Comparison of ENCODE assay signal across 9 mouse cellular contexts in genomic region chr2:35677855-35678254, GRCm38 (mm10).
DNase-seq lines count a peak whose midpoint lies in the region; ATAC-seq lines count a peak whose summit lies in the region.
"Had no signal": no experiment of that assay in that cellular context is flagged by ENCODE, and none has a peak within 500 bp of the region (broad histone marks: within the 10 kb centered on the region; RNA-seq: fewer than 3 reads in every experiment).

No protein-coding gene starts in this region.

- ATAC-seq in heart, embryonic 12.5 days (ENCODE audit: insufficient number of reproducible peaks, low FRiP score), result no peak
- peak; percentile 63 for ATAC-seq in neural tube, embryonic 14.5 days (ENCODE audit: low read depth)

- peak overlapping the region; percentile 6; the same call in 1 of the 2 replicates for H3K4me2 ChIP-seq in heart, embryonic 12.5 days
- H3K4me2 ChIP-seq in neural tube, embryonic 14.5 days (ENCODE audit: low read depth, low read length), result no peak overlapping the region

- H3K27ac ChIP-seq in heart, embryonic 12.5 days (ENCODE audit: poor library complexity, severe bottlenecking), result peak overlapping the region; percentile 61
- H3K27ac ChIP-seq in forebrain, embryonic 10.5 days, result peak overlapping the region; percentile 75
- H3K27ac ChIP-seq in neural tube, embryonic 14.5 days (ENCODE audit: low read depth, low read length), result peak overlapping the region; percentile 65
- H3K27ac ChIP-seq: liver, embryonic 14.5 days had no signal

- H3K27me3 ChIP-seq in heart, embryonic 12.5 days (replicated peaks), result no peaks in the 10 kb centered on the region
- H3K27me3 ChIP-seq in forebrain, embryonic 10.5 days (ENCODE audit: poor library complexity, severe bottlenecking), result no peaks in the 10 kb centered on the region
- H3K27me3 ChIP-seq in neural tube, embryonic 14.5 days (ENCODE audit: control insufficient read depth, insufficient read depth, low read length), result no peaks in the 10 kb centered on the region

- no peak for DNase-seq in heart, adult 9 months (ENCODE audit: low spot score in 2 of 2)
- peak; percentile 55 for DNase-seq in cerebellum, adult 11 months
- peak; percentile 39 for DNase-seq in forebrain, embryonic 10.5 days (ENCODE audit: extremely low spot score, low spot score)
- peak; percentile 34 for DNase-seq in kidney, postnatal 14 days
- no peak for DNase-seq in ovary, postnatal 36 days (ENCODE audit: low spot score)
- DNase-seq in adipocyte (ENCODE audit: low spot score), result no peak

- no peak overlapping the region for H3K4me3 ChIP-seq in heart, embryonic 12.5 days
- no peak overlapping the region for H3K4me3 ChIP-seq in forebrain, embryonic 10.5 days
- H3K4me3 ChIP-seq in neural tube, embryonic 14.5 days (ENCODE audit: low read depth, low read length), result no peak overlapping the region

- H3K36me3 ChIP-seq in heart, embryonic 12.5 days, result peaks cover 4% of the 10 kb centered on the region; the same call in 1 of the 2 replicates
- peaks cover 8% of the 10 kb centered on the region; the same call in 1 of the 2 replicates for H3K36me3 ChIP-seq in forebrain, embryonic 10.5 days (replicated peaks)
- no peaks in the 10 kb centered on the region for H3K36me3 ChIP-seq in neural tube, embryonic 14.5 days (ENCODE audit: control insufficient read depth, insufficient read depth, low read length)

- H3K4me1 ChIP-seq in heart, embryonic 12.5 days (replicated peaks), result peaks cover 100% of the 10 kb centered on the region
- peaks cover 87% of the 10 kb centered on the region for H3K4me1 ChIP-seq in forebrain, embryonic 10.5 days
- peaks cover 76% of the 10 kb centered on the region for H3K4me1 ChIP-seq in neural tube, embryonic 14.5 days (ENCODE audit: control insufficient read depth, insufficient read depth, low read length)

- 25% methylated on average over 8 of the region's 8 CpGs for WGBS in heart, embryonic 12.5 days
- WGBS in forebrain, embryonic 10.5 days, result 25% methylated on average over 8 of the region's 8 CpGs
- 9% methylated on average over 8 of the region's 8 CpGs for WGBS in neural tube, embryonic 14.5 days

- H3K9ac ChIP-seq in heart, embryonic 12.5 days, result peak overlapping the region; percentile 19; the same call in 1 of the 2 replicates
- H3K9ac ChIP-seq in neural tube, embryonic 14.5 days (replicated peaks; ENCODE audit: low read depth, low read length), result no peak overlapping the region
- H3K9ac ChIP-seq: liver, embryonic 14.5 days had no signal

- no peaks in the 10 kb centered on the region for H3K9me3 ChIP-seq in heart, embryonic 12.5 days (replicated peaks)
- H3K9me3 ChIP-seq in forebrain, embryonic 10.5 days, result no peaks in the 10 kb centered on the region
- H3K9me3 ChIP-seq in neural tube, embryonic 14.5 days (ENCODE audit: control insufficient read depth, low read length), result no peaks in the 10 kb centered on the region

Comparison
In these comparisons a context has a peak if more than half of its experiments do, and no peak if none do; other contexts are left out.
1. DNase-seq: peak in cerebellum, adult 11 months (single experiment), forebrain, embryonic 10.5 days (single experiment) and kidney, postnatal 14 days (single experiment); none in heart, adult 9 months (0 of 2), ovary, postnatal 36 days (single experiment) and adipocyte (single experiment).
2. Peak in every context shown above with its lines, with median percentiles within 50 percentile points of each other: H3K27ac ChIP-seq.